Mouse (Mus musculus) urinary bladder, postnatal 10 days (tissue): ENCODE data around the gene Fbn1.

ENCODE experiments used
- DNase-seq: peaks from one replicate; pipeline ENCODE4 v3.0.0; 2022; ENCODE audit warnings: low spot score

Fbn1 gene

GRCm38 (mm10) chr2:125498216-125498615 is 9.6 kb downstream of the Fbn1 start:
- no peak for DNase-seq

DNA sequence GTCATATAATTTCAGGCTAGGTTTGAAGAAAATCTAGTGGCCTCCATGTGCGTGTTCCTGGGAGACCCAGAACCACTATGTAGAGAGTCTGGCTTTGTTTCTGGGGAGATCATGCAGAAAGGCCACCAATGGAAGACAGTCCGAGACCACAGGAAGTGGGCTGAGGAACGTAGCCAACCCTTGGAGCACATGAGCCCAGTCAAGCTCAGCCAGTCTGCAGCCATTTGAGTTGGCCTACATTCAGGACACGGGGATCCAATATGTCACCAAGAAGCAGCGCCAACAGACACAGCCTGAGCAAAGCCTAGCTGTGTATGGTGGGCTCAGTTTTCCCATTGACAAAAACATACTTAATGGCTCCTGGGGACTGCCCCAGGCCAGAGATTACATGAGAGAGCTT is 11.1 kb downstream of the Fbn1 start:
- DNase-seq = no peak

DNA sequence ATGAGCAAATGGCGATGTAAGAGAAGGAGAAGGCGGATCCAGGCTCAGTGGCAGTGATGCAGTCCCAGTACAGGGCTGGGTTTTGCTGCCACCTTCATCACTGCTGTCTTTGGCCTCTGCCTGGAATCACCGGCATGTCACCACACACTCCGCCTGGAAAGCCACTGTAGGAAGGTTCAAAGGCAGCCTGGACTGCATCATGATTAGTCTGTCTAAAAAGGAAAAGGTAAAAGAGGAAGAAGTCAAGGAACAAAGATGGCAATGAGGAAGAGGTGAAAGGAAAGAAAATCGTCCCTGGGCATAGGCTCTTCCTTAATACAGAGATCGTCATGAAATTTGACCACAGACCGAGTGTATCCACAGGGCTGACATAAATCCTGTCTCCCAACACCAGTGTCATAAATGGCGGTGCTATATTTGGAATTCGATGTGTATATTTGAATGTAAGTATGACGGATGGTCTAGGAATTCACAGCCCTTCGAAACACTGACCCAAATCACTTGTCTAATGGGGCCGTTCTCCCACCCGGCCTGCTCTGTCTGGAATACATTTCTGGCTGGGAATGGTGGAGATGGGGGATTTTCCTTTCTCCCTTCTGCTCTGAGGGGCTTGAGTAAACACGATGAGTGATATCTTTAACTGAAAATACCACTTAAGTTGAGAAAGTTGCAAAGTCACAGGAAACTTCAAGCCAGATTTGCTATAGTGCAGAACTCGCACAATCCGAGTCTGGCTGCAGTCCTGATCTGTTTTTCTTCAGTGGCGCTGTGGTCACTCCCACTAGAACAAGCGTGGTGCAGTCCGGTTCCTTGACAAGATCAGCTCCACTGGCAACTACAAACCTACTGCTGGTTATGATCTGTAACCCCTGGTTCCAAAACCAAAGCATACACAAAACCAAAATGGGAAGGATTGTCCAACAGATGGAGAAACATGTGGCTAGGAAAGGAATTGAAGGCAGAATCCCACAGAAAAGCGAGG is 12.7 kb downstream of the Fbn1 start:
- DNase-seq = no peak

- no peak for DNase-seq
These were observed 13.5 kb downstream of the Fbn1 start for GRCm38 (mm10) chr2:125494291-125494690.

DNA sequence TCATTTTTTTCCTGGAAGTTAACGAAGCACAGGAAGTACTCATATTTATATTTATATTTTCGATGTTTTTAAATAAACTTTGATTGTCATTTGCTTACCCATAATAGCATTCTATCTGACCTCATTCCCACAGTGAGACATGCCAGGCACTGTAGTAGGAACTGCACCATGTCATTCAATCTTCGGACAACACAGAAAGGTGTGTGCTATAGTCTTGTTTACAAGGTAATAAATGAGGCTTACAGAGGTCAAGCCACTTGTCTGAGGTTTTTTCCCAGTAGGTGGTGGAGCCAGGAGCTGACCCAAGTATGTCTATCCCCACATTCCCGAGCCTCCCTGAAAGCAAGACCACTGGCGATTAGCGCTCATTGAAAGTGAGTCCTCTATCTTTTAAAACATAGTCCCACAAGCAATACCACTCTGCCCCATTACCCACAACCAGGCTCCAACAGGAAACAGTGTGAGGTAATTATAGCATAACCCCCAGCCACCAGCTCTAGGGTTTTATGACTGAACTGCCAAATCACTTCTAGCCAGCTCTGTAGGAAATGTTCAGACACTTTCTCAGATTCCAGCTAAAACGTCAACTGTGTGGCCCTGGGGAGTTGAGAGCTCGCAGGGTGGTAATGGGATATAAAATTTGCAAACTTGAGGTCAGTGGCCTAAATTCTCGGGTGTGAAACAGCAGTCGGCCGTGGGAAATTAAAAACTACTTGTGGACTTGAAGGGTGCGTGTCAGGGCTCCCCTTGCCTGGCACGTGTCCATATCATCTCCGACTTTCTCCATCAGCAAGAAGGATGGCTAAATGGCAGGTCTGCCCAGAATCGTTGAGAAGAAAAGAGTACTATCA is 15.5 kb downstream of the Fbn1 start:
- DNase-seq = no peak

- no peak for DNase-seq
These were observed 17.8 kb downstream of the Fbn1 start for GRCm38 (mm10) chr2:125489979-125490378.

- DNase-seq = no peak
These were observed 22.9 kb downstream of the Fbn1 start for GRCm38 (mm10) chr2:125484910-125485309.

GRCm38 (mm10) chr2:125484164-125484563 is 23.6 kb downstream of the Fbn1 start:
- no peak for DNase-seq

DNA sequence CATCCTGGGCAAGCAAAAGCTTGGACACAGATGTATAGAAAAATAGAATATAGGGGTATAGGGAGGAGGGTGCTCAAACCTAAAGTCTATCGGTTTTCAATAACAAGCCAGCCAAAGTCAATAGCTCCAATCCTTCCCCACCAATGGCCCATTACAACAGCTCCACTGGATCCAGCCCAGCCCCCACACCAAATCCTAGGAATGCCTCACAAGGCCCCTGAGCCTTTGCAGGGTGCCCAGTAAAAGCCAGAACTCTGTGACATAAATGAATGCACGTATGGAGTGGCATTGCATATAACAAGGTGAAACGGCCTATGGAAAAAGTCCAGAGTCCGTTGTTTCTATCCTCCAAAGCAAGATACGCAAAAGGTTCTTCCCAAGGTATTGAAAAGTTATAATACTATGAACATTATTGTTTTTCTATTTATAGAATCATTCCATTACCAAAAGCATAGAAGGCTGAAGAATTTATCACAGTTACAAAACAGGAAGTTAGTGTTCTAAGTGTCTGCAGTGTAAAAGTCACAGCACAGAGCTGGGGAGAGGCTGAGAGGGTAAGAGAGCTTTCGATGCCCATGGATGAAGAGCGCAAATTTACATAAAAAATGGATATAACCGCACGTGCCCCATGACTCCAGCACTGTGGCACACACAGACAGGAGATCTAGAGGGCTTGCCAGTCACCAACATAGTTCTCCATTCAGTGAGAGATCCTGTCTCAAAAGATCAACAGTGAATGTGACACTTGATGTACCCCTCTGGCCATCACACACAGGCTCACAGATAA is 26.1 kb downstream of the Fbn1 start:
- no peak for DNase-seq

DNA sequence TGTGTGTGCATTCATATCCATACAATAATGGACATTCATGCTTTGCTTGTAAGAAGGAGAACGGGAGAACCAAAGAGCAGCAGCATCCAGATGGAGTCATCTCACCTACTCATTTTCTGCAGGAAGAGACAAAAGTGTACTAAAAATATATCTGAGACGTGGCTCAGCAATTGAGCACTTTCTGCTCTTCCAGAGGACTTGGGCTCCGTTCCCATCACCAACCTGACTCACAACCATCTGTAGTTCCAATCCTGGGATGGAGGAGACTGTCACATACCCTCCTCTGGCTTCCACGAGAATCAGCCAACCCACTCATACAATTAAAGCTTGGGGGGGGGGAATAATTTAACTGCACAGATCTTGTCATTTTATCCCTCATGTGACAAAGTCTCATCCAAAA is 26.7 kb downstream of the Fbn1 start:
- no peak for DNase-seq

DNA sequence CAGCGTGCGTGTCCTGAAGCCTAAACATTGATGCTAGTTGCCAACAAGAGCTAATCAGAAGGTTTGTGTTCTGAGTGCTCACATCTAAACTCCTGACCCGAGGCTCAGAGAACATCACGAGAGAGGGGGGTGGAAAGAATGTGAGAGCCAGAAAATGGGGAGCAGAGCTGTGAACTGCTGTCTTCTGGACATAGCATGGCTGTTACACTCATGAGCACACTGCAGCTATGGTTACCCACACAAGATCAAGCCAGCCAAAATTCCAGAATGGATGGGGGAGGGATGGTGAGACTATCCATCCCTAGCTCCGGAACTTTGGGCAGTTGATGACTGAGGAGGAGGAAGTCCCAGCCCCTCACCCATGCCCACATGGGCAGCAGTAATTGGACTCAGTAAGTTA is 27.7 kb downstream of the Fbn1 start:
- no peak for DNase-seq

GRCm38 (mm10) chr2:125478705-125479104 is 29.1 kb downstream of the Fbn1 start:
- DNase-seq = no peak

DNA sequence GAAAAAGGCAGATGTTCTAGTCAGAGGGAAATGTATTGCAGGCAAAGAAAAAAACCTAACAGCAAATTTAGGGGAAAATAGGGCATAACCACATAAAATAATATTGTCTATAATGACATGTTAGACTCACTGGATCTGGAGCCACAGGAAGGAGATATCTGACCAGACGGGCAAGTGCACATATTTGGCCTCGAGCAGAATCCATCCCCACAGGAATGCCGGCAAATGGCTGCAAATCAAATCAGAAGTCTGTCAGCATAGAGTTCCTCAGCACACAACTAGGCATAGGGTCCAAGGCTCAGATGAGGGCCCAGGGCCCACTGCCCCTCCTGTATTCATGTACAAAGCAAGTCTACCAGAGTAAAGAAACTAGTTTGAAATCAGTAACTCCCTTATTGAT is 30.4 kb downstream of the Fbn1 start:
- no peak for DNase-seq

GRCm38 (mm10) chr2:125476231-125476630 is 31.6 kb downstream of the Fbn1 start:
- DNase-seq = no peak

DNA sequence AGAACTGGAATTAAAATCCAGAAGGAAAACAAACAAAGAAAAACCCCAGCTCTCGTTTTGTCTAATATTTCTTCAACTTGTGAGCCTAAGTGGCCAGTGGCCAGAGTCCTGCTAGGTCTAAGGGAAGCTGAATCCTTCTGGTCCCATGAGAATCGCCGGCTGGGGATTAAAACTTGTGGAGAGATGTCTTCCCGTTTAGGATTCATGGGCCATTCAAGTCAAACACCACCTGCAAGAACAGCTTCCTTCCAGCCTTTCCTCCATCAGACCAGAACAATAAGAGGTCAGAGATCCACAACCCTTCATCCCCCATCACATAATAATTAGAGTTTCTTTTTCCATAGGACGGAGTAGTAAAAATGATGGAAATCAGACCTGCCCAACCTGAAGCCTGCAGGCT is 33.1 kb downstream of the Fbn1 start:
- no peak for DNase-seq

DNA sequence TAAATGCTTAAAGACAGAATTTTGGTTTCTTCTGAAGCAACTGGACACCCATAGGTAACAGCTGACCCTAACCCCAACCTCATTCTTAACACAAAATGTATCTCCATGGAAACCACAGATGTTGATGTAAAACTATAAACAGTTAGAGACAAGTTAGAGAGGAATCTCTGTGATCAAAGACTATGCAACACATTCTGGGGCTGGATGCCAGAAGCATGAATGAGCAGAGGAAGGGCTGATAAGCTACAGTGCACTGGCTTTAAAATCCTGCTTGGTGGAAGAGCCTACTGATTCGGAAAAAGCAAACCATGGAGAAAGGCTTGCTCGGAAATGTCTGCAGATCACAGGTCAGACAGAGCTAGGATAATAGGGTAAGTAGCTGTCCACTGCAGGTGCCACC is 34.6 kb downstream of the Fbn1 start:
- no peak for DNase-seq

DNA sequence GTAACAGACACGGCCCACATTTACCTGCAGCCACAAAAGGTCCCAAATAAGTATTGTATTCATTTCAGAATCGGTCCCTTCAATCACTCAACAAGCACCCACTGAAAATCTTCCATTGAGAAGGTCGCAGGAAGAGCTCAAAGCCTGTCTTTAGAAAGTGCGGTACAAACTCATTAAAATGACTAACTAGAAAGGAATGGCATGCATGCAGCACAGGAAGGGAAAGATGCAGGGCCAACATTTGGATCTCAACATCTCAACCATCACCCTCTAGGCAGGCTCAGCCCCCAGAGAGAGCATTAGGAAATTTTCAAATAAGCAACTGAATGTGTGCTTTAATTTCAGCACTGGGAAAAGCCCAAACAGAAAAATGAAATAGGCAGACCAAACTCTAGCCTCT is 36.1 kb downstream of the Fbn1 start:
- no peak for DNase-seq

DNA sequence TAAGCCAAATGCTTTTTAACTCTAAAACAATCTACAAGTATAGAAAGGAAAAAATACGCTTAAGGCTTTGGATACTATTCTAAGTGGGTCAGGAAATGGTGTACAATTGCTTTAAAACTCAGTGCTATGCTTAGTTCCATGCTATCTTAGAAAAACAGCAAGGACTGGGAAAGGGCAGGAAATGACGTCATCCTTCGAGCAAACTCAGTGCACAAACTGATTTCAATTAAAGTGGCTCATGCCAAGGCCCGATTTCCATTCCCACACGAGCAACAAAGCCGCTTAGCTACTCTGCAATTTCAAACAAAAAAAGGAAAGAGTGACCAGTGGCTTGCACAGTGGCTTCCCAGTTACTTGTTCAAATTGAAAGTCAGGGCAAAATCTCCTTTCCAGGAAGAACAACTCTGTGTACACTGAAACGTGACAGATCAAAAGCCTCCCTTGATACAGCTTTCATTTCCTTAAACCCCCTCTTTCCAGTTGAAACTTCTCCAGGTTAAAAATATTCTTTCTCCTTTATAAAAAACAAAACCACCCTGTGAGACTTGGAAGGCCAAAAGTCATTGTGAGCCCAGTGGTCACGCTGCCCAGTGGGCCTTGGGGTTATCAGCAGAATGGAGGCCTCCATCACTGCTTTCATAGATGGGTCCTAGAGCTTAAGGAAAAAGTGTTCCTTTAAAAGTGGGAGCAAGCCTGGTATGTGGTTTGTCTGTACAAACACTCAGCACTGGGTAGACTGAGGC is 37.1 kb downstream of the Fbn1 start:
- DNase-seq = no peak

DNA sequence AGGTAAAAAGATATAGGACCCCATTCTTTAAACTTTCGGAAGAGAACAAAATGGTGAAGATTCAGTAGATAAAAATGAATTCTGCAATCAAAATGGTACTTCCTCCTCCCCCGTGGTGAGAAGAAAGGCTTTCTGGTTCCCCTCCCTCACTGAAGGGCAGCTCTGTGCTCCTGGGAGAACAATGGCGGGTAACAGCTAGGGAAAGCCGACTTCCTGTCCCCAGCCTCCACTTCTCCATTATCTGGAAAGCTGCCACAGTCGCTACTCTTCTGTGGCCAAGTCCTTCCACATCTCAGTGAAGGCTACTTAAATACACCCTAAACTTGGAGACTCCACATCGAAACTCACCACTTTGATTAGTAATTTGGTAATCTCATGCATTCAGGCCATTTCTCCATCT is 43.8 kb downstream of the Fbn1 start:
- DNase-seq = no peak

DNA sequence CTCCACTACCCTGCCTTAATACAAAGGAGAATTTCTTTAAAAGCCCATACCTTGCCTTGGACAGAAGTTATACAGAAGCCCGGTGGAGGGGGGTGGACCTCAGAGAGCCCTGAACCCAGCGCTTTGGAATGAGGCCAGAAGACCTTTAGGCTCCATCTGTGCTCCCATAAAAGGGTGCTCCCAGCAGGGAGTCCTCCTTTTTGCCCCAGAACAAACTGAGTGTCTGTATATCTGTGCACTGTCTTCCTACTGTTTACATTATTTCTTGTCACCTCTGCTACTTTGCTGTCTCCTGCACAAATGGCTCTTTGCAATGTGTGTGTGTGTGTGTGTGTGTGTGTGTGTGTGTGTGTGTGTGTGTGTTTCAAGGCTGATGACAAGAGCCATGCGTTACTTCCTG is 48.7 kb downstream of the Fbn1 start:
- DNase-seq = no peak

- no peak for DNase-seq
These were observed 51.6 kb downstream of the Fbn1 start for GRCm38 (mm10) chr2:125456059-125456789.
